Mouse (Mus musculus) embryo, embryonic 11.5 days (tissue): ENCODE measurements around the gene Scd2.
"Not testable (repeated sequence)": the region's sequence is repeated elsewhere in the genome, so short reads cannot be mapped to it uniquely, and the experiment has no call there.

Experiments used
- DNase-seq: peaks from one replicate; pipeline ENCODE4 v3.0.0-alpha.2; 2012; ENCODE audit warnings: low read depth, low spot score

The Scd2 gene

GRCm38 (mm10) chr19:44273711-44274110 lies 19.8 kb upstream of the Scd2 start:
- DNase-seq: no peak

GRCm38 (mm10) chr19:44274452-44274851 lies 19.0 kb upstream of the Scd2 start:
- no peak for DNase-seq

GRCm38 (mm10) chr19:44275418-44275817 lies 18.1 kb upstream of the Scd2 start:
- DNase-seq: no peak

DNA sequence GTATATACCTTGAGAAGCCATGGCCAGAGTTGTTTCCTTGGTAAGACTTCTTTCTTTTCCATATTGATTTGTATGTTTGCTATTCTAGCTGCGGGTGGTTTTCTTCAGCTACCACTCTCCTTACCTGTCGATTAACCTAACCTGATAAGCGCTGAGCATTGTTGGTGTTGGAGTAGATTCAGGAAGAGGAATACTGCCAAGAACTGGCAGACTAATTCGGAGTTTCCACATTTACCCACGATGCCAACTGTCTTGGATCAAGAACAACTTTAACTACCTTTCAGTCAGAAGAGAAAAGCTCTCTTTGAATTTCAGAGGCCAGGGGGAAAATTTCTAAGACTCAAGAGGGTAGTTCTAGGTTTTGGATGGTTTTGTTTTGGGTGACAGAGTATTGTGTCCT lies 16.6 kb upstream of the Scd2 start:
- no peak for DNase-seq

DNA sequence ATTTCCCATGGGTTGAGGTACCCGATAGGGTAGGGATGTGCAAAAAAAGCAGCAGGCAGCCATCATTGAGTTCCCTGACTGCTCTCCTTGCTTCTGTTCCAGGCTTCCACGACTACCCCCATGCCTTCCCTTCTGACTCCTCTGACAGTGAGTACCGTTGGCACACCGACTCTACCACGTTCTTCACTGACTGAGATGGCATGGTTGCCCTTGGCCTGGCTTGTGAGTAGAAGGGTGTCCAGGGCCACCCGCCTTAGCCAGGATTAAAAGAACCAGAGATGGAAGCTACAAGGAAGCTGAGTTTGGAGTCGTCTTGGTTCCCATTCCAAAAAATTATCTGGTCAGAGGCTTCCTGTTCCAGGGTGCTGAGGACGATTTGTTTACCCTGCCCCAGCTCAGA lies 15.5 kb upstream of the Scd2 start:
- DNase-seq: no peak

DNA sequence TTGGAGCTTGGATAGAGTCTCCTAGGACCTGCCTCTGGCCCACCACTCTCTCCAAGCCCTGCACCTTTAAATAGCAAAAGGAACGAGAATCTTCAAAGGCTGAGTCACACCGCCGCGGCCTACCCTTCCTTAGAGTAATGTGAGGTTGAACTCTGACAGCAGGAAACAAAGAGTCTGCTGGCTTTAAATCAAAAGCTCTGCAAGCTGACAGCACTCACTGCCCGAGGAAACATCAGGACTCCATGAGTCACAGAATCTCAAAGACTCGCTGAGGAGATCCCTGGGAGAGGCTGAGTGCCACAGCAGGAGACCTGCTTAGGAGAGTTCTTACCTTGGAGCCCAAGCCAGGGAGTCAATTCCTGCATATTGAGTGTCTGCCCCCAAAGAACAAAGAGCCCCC lies 12.7 kb upstream of the Scd2 start:
- no peak for DNase-seq

DNA sequence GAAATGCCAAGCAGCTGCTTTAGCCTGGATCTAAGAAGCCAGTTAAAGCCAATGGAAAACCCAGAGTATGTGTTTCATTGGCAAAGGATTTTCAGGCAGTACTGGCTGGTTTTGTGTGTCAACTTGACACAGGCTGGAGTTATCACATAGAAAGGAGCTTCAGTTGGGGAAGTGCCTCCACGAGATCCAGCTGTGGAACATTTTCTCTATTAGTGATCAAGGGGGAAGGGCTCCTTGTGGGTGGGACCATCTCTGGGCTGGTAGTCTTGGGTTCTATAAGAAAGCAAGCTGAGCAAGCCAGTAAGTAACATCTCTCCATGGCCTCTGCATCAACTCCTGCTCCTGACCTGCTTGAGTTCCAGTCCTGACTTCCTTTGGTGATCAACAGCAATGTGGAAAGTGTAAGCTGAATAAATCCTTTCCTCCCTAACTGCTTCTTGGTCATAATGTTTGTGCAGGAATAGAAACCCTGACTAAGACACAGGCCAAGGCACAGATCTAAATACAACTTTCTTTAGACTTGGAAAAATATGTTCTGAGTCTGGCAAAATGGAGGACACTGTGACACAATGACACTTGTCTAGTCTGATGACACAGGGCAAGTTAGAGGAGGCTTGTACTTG lies 11.5 kb upstream of the Scd2 start:
- DNase-seq: not testable (repeated sequence)

DNA sequence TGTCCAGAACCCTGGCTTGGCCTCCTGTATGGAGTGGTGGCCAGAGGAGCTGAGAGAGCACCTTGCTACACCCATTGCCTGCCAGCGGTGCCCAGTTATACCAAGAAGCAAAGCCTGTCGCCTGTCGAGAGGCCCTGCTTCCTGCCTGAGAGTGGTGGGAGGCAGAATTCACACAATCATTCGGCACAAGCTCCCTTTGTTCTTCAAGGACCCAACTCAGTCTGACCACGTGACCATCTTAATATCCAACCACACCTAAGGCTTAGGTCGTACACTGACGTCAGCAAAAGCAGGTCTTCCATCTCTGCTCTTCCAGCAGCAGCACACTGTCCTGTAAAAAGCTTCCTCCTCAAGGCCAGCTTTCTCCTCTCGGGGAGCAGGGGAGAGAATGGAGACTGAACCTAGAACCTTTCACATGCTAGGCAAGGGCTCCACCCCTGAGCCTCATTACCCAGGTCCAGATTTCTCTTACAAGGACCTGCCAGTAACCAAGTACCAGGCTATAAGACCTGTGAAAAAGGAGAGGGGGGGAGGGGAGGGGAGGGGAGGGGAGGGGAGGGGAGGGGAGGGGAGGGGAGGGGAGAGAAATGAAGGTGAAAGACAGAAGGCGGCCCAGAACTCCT lies 10.8 kb upstream of the Scd2 start:
- DNase-seq: no peak

- DNase-seq: no peak
These were observed 10.1 kb upstream of the Scd2 start for GRCm38 (mm10) chr19:44283157-44284024.

DNA sequence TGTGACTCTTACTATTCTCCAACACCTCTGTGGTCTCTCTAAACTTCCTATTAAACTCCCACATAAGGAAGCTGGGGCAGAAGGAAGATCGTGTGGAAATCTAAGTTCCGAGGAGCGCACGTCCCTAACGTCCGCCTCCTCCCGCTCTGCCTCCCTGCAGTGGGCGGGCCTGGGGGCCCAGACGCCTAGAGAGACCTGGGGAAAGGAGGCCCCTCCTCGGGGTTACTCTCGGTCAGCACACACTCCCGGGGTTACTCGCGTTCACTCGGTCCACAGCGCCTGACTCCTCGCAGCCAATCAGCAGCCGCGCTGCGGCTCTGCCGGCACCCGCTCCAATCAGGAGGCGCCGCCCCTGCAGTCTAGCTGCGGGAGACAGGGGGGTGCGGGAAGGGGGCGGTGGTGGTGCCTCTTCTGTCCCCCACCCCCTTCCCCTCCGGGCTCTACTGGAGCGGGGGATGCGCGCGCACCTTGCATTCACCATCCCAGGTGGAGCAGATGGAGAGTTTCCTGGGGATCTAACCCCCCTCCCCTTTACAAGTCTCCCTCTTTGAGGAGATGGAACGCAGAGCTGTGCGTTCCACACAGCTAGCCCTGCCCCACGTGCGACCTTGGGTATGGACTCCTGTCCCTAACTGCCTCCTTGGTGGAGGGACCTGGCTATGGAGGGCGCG lies 9.3 kb upstream of the Scd2 start:
- DNase-seq: peak; percentile 95

DNA sequence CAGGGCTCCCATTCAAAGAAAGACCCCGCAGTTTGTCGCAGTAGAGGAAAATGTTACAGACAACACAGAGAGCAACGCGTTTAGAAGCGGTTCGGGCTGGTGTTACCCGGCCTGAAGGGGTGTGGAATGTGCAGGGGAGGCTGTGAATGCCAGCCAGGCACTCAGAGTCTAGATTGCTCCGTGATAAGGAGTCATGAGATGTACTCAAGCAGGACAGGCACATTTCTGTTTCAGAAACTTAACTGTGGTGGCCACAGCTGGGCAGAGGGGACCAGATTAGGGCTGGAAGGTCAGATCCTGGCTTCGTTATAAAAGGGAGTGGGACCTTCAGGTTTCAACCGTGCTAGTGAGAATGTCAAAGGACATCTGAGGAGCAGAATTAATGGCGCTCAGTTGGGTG lies 8.8 kb upstream of the Scd2 start:
- DNase-seq: no peak

GRCm38 (mm10) chr19:44285554-44285953 lies 7.9 kb upstream of the Scd2 start:
- DNase-seq: no peak

GRCm38 (mm10) chr19:44286109-44286508 lies 7.4 kb upstream of the Scd2 start:
- no peak for DNase-seq

DNA sequence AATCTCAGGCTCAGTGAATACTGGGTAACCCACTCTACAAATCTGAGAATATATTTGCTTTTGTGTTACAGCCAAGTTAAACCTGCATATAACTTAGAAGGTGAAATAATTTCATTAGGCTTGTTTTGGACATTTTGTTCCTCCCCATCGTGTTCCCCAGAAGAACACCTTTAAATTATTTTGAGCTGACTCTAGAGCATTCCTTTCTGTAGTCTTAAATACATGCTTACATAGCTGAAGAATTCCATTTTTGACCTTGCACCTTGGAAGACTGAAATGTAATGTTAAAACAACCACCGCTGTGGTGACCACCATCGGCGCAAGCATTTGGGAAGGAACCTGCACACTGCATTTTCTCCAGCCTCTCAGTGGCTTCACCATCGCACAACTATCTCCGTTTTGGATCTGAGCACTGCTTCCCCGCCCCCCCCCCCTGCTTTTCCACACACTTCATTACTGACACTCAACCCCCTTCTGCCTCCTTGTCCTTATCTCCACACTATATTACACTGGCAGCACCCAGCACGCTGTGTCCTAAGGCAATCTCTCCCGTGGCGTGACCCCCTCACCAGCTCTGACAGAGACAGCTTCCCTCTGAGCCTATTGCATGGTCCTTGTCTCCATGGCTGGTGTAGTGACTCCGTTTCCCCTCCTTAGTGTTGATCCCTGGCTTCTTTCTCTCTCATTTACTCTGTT lies 5.9 kb upstream of the Scd2 start:
- no peak for DNase-seq

- no peak for DNase-seq
These were observed 1.4 kb upstream of the Scd2 start for GRCm38 (mm10) chr19:44292083-44292482.

DNA sequence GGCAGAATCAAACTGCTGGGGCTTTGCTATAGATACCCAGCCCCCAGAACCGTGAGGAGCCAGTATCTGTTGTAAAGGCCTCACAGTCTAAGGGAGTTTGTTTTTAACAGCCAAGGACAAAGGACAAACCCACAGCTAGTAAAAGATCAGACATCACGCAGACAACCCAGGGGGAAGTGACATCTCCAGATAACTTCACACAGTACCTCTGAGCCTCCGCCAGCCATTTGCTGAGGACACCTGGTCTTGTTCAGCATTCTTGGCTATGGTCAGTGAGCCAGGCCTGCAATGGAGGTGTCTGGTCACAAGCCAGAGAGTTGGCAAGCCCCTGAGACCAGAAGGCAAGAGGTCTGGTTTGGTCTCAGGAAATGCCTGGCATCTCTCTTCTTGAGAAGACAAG lies 991 bp upstream of the Scd2 start:
- no peak for DNase-seq

GRCm38 (mm10) chr19:44293769-44294551 lies 486 bp downstream of the Scd2 start:
- DNase-seq: peak; percentile 93

DNA sequence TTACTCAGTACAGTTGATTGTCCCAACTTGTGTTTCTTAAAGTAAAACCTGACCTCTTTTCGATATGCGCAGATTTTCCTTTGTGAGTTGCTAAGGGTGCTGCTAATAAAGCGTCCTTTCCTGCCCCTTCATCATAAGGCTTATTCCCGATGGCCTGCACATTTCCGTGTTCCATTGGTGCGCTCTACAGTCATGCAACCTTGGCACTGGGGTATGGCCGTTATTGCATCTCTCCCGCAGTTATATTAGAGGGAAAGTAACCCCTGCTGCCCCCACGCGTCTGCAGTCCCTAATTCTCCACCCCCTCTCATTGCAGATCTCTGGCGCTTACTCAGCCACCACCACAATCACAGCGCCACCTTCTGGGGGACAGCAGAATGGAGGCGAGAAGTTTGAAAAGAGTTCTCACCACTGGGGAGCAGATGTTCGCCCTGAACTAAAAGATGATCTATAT lies 1.1 kb downstream of the Scd2 start:
- peak; percentile 83 for DNase-seq

- DNase-seq: no peak
These were observed 1.8 kb downstream of the Scd2 start for GRCm38 (mm10) chr19:44295251-44295650.

DNA sequence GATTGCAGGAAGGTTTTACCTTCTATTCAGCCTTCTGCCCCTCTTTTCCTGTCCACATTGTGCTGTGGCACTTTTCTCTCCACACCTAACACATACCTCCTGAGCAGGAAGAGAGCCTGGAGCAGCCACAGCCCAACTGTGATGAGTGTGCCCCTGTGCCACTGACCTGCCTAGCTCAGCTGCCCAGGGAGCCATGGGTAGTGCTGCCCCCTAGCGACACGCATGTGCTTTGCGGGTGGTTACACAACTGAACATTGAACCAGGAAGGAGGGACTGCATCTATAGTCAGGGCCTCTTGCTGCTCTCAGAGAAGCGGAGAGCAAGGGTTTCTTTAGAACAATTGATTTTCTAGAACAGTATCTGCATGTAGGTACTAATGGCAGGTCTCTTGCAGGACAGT lies 2.3 kb downstream of the Scd2 start:
- peak; percentile 70 for DNase-seq

DNA sequence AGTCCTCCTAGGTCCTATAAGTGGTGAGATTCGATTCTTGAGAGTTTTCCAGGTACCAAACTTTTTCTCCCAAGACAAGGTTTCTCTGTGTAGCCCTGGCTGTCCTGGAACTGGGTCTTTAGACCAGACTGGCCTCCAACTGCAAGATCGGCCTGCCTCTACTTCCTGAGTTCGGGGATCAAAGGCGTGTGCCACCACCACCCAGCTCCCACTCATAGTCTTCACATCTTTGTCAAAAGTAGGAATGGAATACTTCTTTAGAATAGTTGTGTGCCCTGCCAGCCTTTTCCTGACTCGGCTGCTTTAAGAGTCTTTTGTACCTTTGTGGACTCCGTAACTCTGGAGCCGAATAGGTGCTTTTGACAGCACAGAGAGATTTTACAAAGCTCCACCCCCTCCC lies 2.7 kb downstream of the Scd2 start:
- no peak for DNase-seq
